Mouse (Mus musculus) liver, adult 10 weeks (tissue): ENCODE results near the gene Maf. TPM values are rescaled to one million over a fixed set of nuclear protein-coding genes. Genes with fewer than 3 reads are reported as not detected.

Experiments used
- polyA plus RNA-seq: library from polyadenylated mRNA; stranded (reverse); fragments of 350-450 nt; fragmentation: Illumina TruSeq; extraction: RNeasy Lipid Tissue Mini Kit (QIAGEN cat#74804); gene quantifications from one replicate; pipeline ENCODE4 v1.2.3, GENCODE M21; 2014; ENCODE audit warnings: low read depth, low replicate concordance

Maf gene
- polyA plus RNA-seq: 29.1 TPM

DNA sequence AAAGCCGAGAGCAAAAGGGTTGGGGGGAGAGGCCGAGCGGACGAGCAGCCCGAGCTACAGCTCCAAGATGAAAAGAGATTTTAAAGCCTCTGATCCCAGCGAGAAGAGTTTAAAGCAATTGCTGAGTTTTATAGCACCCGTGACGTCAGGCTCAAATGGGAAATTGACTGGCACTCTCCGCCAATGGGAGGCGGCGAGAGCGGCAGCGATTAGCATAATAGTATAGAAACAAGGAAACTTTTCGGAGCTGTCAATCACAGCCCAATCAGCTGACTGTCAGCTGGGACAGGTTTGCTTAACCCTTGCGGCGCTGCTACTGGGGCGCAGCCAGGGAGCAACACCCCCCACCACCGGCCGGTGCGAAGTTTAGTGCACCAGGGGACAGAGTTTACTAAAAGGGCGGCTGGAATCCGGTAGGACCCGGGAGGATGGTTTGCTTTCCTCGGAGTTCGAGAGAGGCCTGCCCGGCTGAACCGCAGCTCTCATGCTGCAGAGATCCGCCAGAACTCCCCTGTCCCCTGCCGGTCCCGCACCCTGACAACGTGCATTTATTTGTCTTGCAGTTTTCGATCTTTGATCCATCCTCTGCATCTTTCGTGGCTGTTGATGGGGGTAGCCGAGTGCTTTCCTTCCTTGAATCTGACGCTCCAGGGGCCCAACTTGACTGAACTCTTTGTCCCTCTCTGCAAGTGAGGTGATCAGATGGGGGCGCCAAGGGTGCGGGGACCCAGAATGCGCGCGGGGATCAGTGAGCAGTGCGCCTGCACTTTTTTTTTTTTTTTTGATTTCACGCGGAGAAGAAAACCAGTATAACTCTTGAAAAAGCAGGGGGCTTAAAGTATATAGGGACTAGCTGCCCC lies at the start of gene Maf:
Gene Maf (minus strand): TSS at position 64 of the 860 bp plus-strand sequence.

